ENCODE assay signal across 8 mouse cellular contexts in the genomic region with DNA sequence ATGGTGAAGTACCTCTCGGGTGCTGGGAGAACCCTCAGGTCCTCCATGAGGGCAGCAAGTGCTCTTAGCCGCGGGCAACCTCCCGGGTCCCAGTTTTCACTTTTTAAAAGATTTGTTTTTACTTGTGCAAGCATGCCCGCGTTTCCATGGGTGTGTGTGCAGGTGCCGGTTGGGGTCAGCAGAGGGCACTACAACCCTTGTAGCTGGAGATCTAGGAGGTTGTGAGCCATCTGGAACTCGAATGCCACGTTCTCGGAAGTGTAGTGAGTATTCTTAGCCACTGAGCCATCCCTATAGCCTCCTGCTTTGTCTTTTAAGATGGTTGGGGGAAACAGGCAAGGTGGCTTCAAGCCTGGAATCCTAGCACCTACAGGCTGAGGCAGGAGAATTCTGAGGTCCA. TPM values are rescaled to one million over a fixed set of nuclear protein-coding genes. Genes with fewer than 3 reads are reported as not detected.
DNase-seq lines count a peak whose midpoint lies in the region.

No protein-coding gene starts in this region.

- H3K27me3 ChIP-seq in heart, embryonic 10.5 days (ENCODE audit: insufficient read depth, poor library complexity, severe bottlenecking): no peaks in the 10 kb centered on the region

- DNase-seq in ES-CJ7 (ENCODE audit: low read depth, low spot score): peak; percentile 91
- DNase-seq in adrenal gland, postnatal 10 days: peak; percentile 85
- peak; percentile 71 for DNase-seq in embryo, embryonic 9.5 days (ENCODE audit: extremely low spot score)
- peak; percentile 83 for DNase-seq in heart, embryonic 10.5 days (ENCODE audit: low spot score)
- DNase-seq in layer of hippocampus, adult 9-11 months: peak; percentile 81
- DNase-seq in lung, postnatal 4 days: peak; percentile 76 to 84
- peak; percentile 74 for DNase-seq in right cerebral cortex, postnatal 14 days
- DNase-seq in yolk sac, embryonic 10.5 days (ENCODE audit: low spot score): peak; percentile 64

- 21% methylated on average over 10 of the region's 10 CpGs for WGBS in heart, embryonic 10.5 days

- 0 out of 2 replicates have a peak, but pooled peaks cover 4% of the 10 kb centered on the region for H3K4me1 ChIP-seq in heart, embryonic 10.5 days

- no peaks in the 10 kb centered on the region for H3K9me3 ChIP-seq in heart, embryonic 10.5 days

- H3K36me3 ChIP-seq in heart, embryonic 10.5 days: peaks cover 63% of the 10 kb centered on the region

- no peak overlapping the region for H3K4me3 ChIP-seq in heart, embryonic 10.5 days

- H3K27ac ChIP-seq in heart, embryonic 10.5 days: no peak overlapping the region

RNA-seq across cellular contexts. Expression of a gene that starts 44.9 kb away (rescaled TPM):
- total RNA-seq in adrenal gland, postnatal 10 days (2021): 10 to 100 TPM; 21.8 to 24.1 TPM
- polyA plus RNA-seq in heart, embryonic 10.5 days (2016; fragmentation: Nextera tagmentation; extraction: Ambion mirVana): 2.1 TPM in 2 replicates

RNA-seq across cellular contexts. Expression of a gene that starts 50.8 kb away (rescaled TPM):
- 100 to 1,000 TPM in 1 of 2 experiments, 10 to 100 TPM in 1; 69.8 to 112 TPM for total RNA-seq in adrenal gland, postnatal 10 days (2021)
- polyA plus RNA-seq in heart, embryonic 10.5 days (2016; fragmentation: Nextera tagmentation; extraction: Ambion mirVana): 64.1 and 74.8 TPM in 2 replicates

RNA-seq across cellular contexts. Expression of a gene that starts 52.7 kb away (rescaled TPM):
- total RNA-seq in adrenal gland, postnatal 10 days (2021): not detected
- polyA plus RNA-seq in heart, embryonic 10.5 days (2016; fragmentation: Nextera tagmentation; extraction: Ambion mirVana): not detected in 2 replicates
